Mouse (Mus musculus): ENCODE data around the gene Hexim1.

Hexim1 gene

GRCm38 (mm10) chr11:103116959-103117590 lies 1.0 kb downstream of the Hexim1 start:
- peak; percentile 68 to 70 for DNase-seq (ENCODE audit: low spot score in 2 of 2)

GRCm38 (mm10) chr11:103117591-103118009 lies 1.6 kb downstream of the Hexim1 start:
- no peak for DNase-seq (ENCODE audit: low spot score in 2 of 2)

- DNase-seq (ENCODE audit: low spot score in 2 of 2) = no peak
Measured at GRCm38 (mm10) chr11:103118866-103119265, 2.8 kb downstream of the Hexim1 start.

GRCm38 (mm10) chr11:103119609-103120008 lies 3.6 kb downstream of the Hexim1 start:
- DNase-seq (ENCODE audit: low spot score in 2 of 2) = no peak

GRCm38 (mm10) chr11:103120315-103120714 lies 4.3 kb downstream of the Hexim1 start:
- DNase-seq (ENCODE audit: low spot score in 2 of 2) = no peak

GRCm38 (mm10) chr11:103131701-103132575 lies 15.9 kb downstream of the Hexim1 start, which contains the start of gene Hexim2:
TSS of gene Hexim2 (plus strand) at chr11:103132429.
- peak in 1 of 2 experiments; percentile 48 for DNase-seq (ENCODE audit: low spot score in 2 of 2)

- DNase-seq (ENCODE audit: low spot score in 2 of 2) = peak; percentile 99 to 100
Measured at GRCm38 (mm10) chr11:103132576-103133455, 16.8 kb downstream of the Hexim1 start.

- DNase-seq (ENCODE audit: low spot score in 2 of 2) = no peak
Measured at GRCm38 (mm10) chr11:103133456-103134185, 17.6 kb downstream of the Hexim1 start.

- DNase-seq (ENCODE audit: low spot score in 2 of 2) = no peak
Measured at GRCm38 (mm10) chr11:103134221-103134620, 18.2 kb downstream of the Hexim1 start.

GRCm38 (mm10) chr11:103136039-103136577 lies 20.1 kb downstream of the Hexim1 start:
- DNase-seq (ENCODE audit: low spot score in 2 of 2) = no peak

- no peak for DNase-seq (ENCODE audit: low spot score in 2 of 2)
Measured at GRCm38 (mm10) chr11:103139951-103140762, 24.1 kb downstream of the Hexim1 start.

- DNase-seq (ENCODE audit: low spot score in 2 of 2) = no peak
Measured at GRCm38 (mm10) chr11:103140763-103141100, 24.7 kb downstream of the Hexim1 start.

GRCm38 (mm10) chr11:103141101-103141943 lies 25.3 kb downstream of the Hexim1 start:
- DNase-seq (ENCODE audit: low spot score in 2 of 2) = no peak

GRCm38 (mm10) chr11:103141944-103142255 lies 25.9 kb downstream of the Hexim1 start:
- DNase-seq (ENCODE audit: low spot score in 2 of 2) = no peak

- DNase-seq (ENCODE audit: low spot score in 2 of 2) = peak in 1 of 2 experiments; percentile 38
Measured at GRCm38 (mm10) chr11:103142441-103143182, 26.6 kb downstream of the Hexim1 start.

- peak in 1 of 2 experiments; percentile 39 for DNase-seq (ENCODE audit: low spot score in 2 of 2)
Measured at GRCm38 (mm10) chr11:103144309-103145285, 28.6 kb downstream of the Hexim1 start.

GRCm38 (mm10) chr11:103146386-103146785 lies 30.4 kb downstream of the Hexim1 start:
- no peak for DNase-seq (ENCODE audit: low spot score in 2 of 2)
